Mouse (Mus musculus) adrenal gland, postnatal 25 days (tissue): ENCODE results near the gene Olfr868. TPM values are rescaled to one million over a fixed set of nuclear protein-coding genes. Genes with fewer than 3 reads are reported as not detected.

Experiments used
- DNase-seq: peaks from one replicate; pipeline ENCODE4 v3.0.0; 2021; ENCODE audit warnings: mixed read lengths
- long read RNA-seq: library from polyadenylated mRNA; stranded (forward); transcript quantifications from one replicate; pipeline ENCODE4 v2.0.0, GENCODE M21; 2021
- total RNA-seq: library from RNA; stranded (reverse); gene quantifications from 2 replicates; pipeline ENCODE4 v1.2.3, GENCODE M21; 2021

Olfr868 gene
- not detected in 2 replicates for total RNA-seq
- long read RNA-seq = 0 reads

DNA sequence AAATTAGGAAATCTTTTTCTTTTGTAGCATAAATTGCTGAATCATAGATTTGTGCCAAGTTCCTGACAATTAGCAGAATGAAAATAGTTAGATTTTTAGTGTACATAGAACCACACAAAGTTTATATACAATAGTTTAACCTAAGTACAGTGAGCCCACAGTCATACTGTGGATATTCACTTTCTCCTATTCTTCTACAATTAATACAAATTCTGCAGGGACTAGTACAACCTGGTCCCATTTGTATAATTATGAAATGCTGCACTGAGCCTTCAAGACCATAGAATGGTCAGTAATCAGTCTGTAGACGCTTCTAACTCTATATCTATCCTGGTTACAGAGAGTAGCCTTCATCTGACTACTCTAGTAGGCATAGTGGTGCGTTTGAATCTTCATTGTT is at the start of gene Olfr868:
Gene Olfr868, plus strand, starts transcription at position 301 of the 400 bp plus-strand sequence.
- no peak for DNase-seq

DNA sequence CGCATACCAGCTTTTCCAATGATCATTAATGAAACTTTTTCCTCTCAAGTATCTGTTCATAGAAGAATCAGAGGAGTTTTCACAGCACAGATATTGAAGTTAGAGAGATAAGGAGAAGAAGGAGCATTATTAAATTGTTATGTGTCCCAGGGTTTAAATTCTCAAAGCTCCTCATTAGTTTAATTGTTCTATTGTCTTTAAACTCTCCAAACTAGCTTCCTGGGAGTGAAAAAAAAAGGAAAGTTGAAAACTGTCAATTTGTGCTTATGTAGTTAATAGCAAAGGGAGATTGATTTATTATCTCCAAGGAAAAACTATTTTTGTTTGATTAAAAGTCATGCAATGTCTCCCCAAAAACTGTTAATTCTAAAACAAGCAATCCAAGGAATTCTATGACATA is 41.0 kb upstream of the Olfr868 start, which contains the start of gene Olfr867:
Gene Olfr867, minus strand, starts transcription at position 101 of the 400 bp plus-strand sequence.
- DNase-seq = no peak

- no peak for DNase-seq
These were observed 28.2 kb upstream of the Olfr868 start for GRCm38 (mm10) chr9:20070236-20070635.

- DNase-seq = no peak
These were observed 27.1 kb upstream of the Olfr868 start for GRCm38 (mm10) chr9:20071291-20071690.

- no peak for DNase-seq
These were observed 24.8 kb upstream of the Olfr868 start for GRCm38 (mm10) chr9:20073523-20074177.

GRCm38 (mm10) chr9:20128709-20129108 is 30.3 kb downstream of the Olfr868 start, which contains the start of gene Olfr869:
Gene Olfr869 (plus strand): TSS chr9:20129009.
- no peak for DNase-seq

GRCm38 (mm10) chr9:20149706-20150105 is 51.3 kb downstream of the Olfr868 start:
- no peak for DNase-seq

Other genes with a start within 250 kb of the Olfr868 start
- not detected in 2 replicates for gene Olfr860, start 248.9 kb upstream of the Olfr868 start, total RNA-seq
- not detected in 2 replicates for gene Olfr862, start 210.6 kb upstream of the Olfr868 start, total RNA-seq
- 0.03 TPM in 1 of 2 replicates, not detected in the other for gene Olfr77, start 181.8 kb upstream of the Olfr868 start, total RNA-seq
- not detected in 2 replicates for gene Olfr866, start 70.6 kb upstream of the Olfr868 start, total RNA-seq
- not detected in 2 replicates for gene Olfr867, start 41.1 kb upstream of the Olfr868 start, total RNA-seq
- gene Olfr869, start 30.4 kb downstream of the Olfr868 start, total RNA-seq = not detected in 2 replicates
- gene Olfr870, start 75.4 kb downstream of the Olfr868 start, total RNA-seq = not detected in 2 replicates
- gene Olfr871, start 113.6 kb downstream of the Olfr868 start, total RNA-seq = not detected in 2 replicates
- gene Olfr872, start 138.5 kb downstream of the Olfr868 start, total RNA-seq = not detected in 2 replicates
- gene Olfr39, start 183.7 kb downstream of the Olfr868 start, total RNA-seq = not detected in 2 replicates
- gene Olfr873, start 199.9 kb downstream of the Olfr868 start, total RNA-seq = not detected in 2 replicates
- not detected in 2 replicates for gene Olfr18, start 237.5 kb downstream of the Olfr868 start, total RNA-seq